Mouse (Mus musculus) kidney, adult 2 months (tissue): Measurements from ENCODE around the gene Kif19a.

Experiments
- CTCF ChIP-seq: fragments of 200-500 bp; conservative IDR thresholded peaks from 2 replicates; pipeline ENCODE4 v1.5.1; 2011; ENCODE audit warnings: low read depth, mild to moderate bottlenecking, control low read depth, low read length, moderate library complexity, mixed read lengths; ENCODE audit not compliant: insufficient read depth, insufficient read length
- POLR2A ChIP-seq: fragments of 200-500 bp; IDR thresholded peaks from one replicate; pipeline ENCODE4 v1.6.1; 2011; ENCODE audit warnings: low read depth, low read length, control low read depth

GRCm38 (mm10) chr11:114821325-114821724, 56.1 kb downstream of the Kif19a start:
- no peak for TF ChIP-seq POLR2A
- no peak for TF ChIP-seq CTCF
